Mouse (Mus musculus) liver, adult 2 months (tissue): ENCODE data around the gene Trim2. TPM values are rescaled to one million over a fixed set of nuclear protein-coding genes. Genes with fewer than 3 reads are reported as not detected.

Experiments
- DNase-seq: peaks from one replicate; pipeline ENCODE4 v3.0.0-alpha.2; 2011; ENCODE audit warnings: low read depth, low spot score; ENCODE audit errors: extremely low read depth
- H3K27ac ChIP-seq: fragments of 200-500 bp; replicated peaks from 2 replicates; pipeline ENCODE4 v1.5.1; 2012; ENCODE audit warnings: low read depth, mild to moderate bottlenecking, control low read depth, inconsistent platforms, low read length; ENCODE audit not compliant: insufficient read depth
- H3K27me3 ChIP-seq: fragments of 200-500 bp; 2 replicates; pipeline ENCODE4 v1.6.1; 2012; ENCODE audit warnings: mild to moderate bottlenecking, moderate library complexity, low read length, inconsistent platforms; ENCODE audit not compliant: control insufficient read depth, insufficient read depth
- H3K36me3 ChIP-seq: fragments of 200-500 bp; 2 replicates; pipeline ENCODE4 v1.6.1; 2012; ENCODE audit warnings: low read length, inconsistent platforms; ENCODE audit not compliant: control insufficient read depth, insufficient read depth
- H3K4me1 ChIP-seq: fragments of 200-500 bp; 2 replicates; pipeline ENCODE4 v1.6.1; 2011; ENCODE audit warnings: low read length; ENCODE audit not compliant: control insufficient read depth, insufficient read depth
- H3K4me3 ChIP-seq: fragments of 200-500 bp; 2 replicates; pipeline ENCODE4 v1.5.1; 2011; ENCODE audit warnings: low read depth, mild to moderate bottlenecking, control low read depth, low read length, moderate library complexity; ENCODE audit not compliant: insufficient read depth
- H3K79me2 ChIP-seq: fragments of 200-500 bp; 2 replicates; pipeline ENCODE4 v1.6.1; 2012; ENCODE audit warnings: inconsistent platforms, mild to moderate bottlenecking, low read length, moderate library complexity; ENCODE audit not compliant: control insufficient read depth, insufficient read depth
- H3K9ac ChIP-seq: fragments of 200-500 bp; 2 replicates; pipeline ENCODE4 v1.6.1; 2012; ENCODE audit warnings: low read depth, mild to moderate bottlenecking, control low read depth, inconsistent platforms, low read length
- CTCF ChIP-seq: fragments of 200-500 bp; IDR thresholded peaks from 2 replicates; pipeline ENCODE4 v1.5.1; 2011; ENCODE audit warnings: low read depth, low read length, control low read depth
- POLR2A ChIP-seq: fragments of 200-500 bp; IDR thresholded peaks from 2 replicates; pipeline ENCODE4 v1.6.1; 2011; ENCODE audit warnings: low read length, control low read depth; ENCODE audit not compliant: insufficient read depth; ENCODE audit errors: extremely low read depth
- WGBS: fragments of 180-500 bp; shearing (Covaris S2); methylation state at CpG from one replicate; pipeline ENCODE4 v1.1.7; 2018; 5-methylcytosine and 5-hydroxymethylcytosine counted together
- polyA plus RNA-seq: library from polyadenylated mRNA; depleted of rRNA; stranded (reverse); fragments of >200 nt; gene quantifications from 2 replicates; pipeline ENCODE4 v1.2.3, GENCODE M21; 2012
- total RNA-seq: library from RNA; depleted of rRNA; stranded (reverse); fragments of >200 nt; gene quantifications from 2 replicates; pipeline ENCODE4 v1.2.3, GENCODE M21; 2014

Gene Trim2
- total and polyA plus RNA-seq, 2 experiments: 10.0 to 27.4 TPM

DNA sequence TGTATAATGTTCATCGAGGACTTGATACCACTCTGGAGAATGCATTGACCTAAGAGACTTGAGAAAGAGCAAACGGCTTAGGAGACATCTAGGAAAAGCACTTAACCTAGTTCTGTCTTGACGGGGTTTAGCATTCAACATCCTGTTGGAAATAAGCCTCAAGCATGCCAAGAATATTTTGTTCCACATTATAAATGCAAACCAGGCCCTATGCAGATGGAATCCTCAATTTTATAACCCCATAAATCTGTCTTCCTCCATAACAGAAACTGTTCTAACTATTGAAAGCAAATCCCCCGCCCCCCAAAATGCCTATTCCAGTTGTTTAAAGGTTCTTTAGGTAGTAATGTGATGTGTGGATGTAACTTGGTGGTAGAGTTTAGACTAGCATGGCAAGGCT lies 55.0 kb downstream of the Trim2 start:
- H3K9ac ChIP-seq: no peak overlapping the region
- no peaks in the 10 kb centered on the region; the same call in 1 of the 2 replicates for H3K36me3 ChIP-seq
- no peak for DNase-seq
- peaks cover 15% of the 10 kb centered on the region; the same call in 1 of the 2 replicates for H3K79me2 ChIP-seq
- H3K27me3 ChIP-seq: no peaks in the 10 kb centered on the region
- TF ChIP-seq POLR2A (no peak), CTCF (no peak)
- WGBS: 86% methylated on average over 4 of the region's 4 CpGs
- H3K27ac ChIP-seq: no peak overlapping the region
- H3K4me1 ChIP-seq: no peaks in the 10 kb centered on the region; the same call in 1 of the 2 replicates
- H3K4me3 ChIP-seq: no peak overlapping the region

- 96% methylated on average over 7 of the region's 7 CpGs for WGBS
- no peak for TF ChIP-seq CTCF
- TF ChIP-seq POLR2A: no peak
- Histone ChIP-seq H3K4me3 (no peak overlapping the region), H3K36me3 (no peaks in the 10 kb centered on the region), H3K4me1 (no peaks in the 10 kb centered on the region), H3K27ac (no peak overlapping the region), H3K9ac (no peak overlapping the region), H3K27me3 (no peaks in the 10 kb centered on the region), H3K79me2 (peaks cover 15% of the 10 kb centered on the region; the same call in 1 of the 2 replicates)
- no peak for DNase-seq
Observed at GRCm38 (mm10) chr3:84250275-84250674, 56.4 kb downstream of the Trim2 start.

DNA sequence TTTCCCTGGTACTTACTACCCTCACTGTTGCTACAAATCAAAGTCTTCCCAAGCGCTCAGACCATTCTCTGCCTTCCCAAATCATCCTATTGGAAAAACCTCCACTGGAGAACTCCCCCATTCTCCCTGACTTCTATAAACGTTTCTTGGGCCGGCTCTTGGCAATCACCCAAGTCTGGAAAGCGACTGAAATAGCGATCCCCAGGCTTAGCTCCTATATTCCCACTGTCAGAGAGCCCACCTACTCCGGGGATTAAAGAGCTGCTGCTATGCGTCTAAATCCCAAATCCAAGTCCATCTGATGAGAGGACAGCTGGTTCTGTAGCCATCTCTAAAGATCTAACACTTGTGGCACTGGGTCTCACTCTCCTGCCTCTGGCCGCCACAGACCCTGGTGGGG lies 58.9 kb downstream of the Trim2 start:
- no peak overlapping the region for H3K4me3 ChIP-seq
- H3K27me3 ChIP-seq: no peaks in the 10 kb centered on the region
- no peaks in the 10 kb centered on the region; the same call in 1 of the 2 replicates for H3K4me1 ChIP-seq
- H3K27ac ChIP-seq: no peak overlapping the region
- no peaks in the 10 kb centered on the region for H3K36me3 ChIP-seq
- WGBS: 74% methylated on average over 8 of the region's 8 CpGs
- TF ChIP-seq CTCF (no peak), POLR2A (no peak)
- peaks cover 12% of the 10 kb centered on the region; the same call in 1 of the 2 replicates for H3K79me2 ChIP-seq
- H3K9ac ChIP-seq: no peak overlapping the region
- no peak for DNase-seq

- Histone ChIP-seq H3K4me1 (no peaks in the 10 kb centered on the region; the same call in 1 of the 2 replicates), H3K9ac (no peak overlapping the region), H3K27me3 (no peaks in the 10 kb centered on the region), H3K4me3 (no peak overlapping the region), H3K79me2 (peaks cover 12% of the 10 kb centered on the region; the same call in 1 of the 2 replicates), H3K36me3 (no peaks in the 10 kb centered on the region), H3K27ac (no peak overlapping the region)
- no peak for DNase-seq
- WGBS: 89% methylated on average over 7 of the region's 7 CpGs
- no peak for TF ChIP-seq POLR2A
Observed at GRCm38 (mm10) chr3:84246421-84246861, 60.2 kb downstream of the Trim2 start.

GRCm38 (mm10) chr3:84243116-84243515 lies 63.6 kb downstream of the Trim2 start:
- Histone ChIP-seq H3K4me3 (no peak overlapping the region), H3K4me1 (no peaks in the 10 kb centered on the region; the same call in 1 of the 2 replicates), H3K9ac (no peak overlapping the region), H3K27ac (no peak overlapping the region), H3K27me3 (no peaks in the 10 kb centered on the region), H3K36me3 (no peaks in the 10 kb centered on the region), H3K79me2 (no peaks in the 10 kb centered on the region; the same call in 1 of the 2 replicates)
- TF ChIP-seq POLR2A (no peak), CTCF (no peak)
- WGBS: 64% methylated on average over 3 of the region's 3 CpGs
- DNase-seq: peak; percentile 48

GRCm38 (mm10) chr3:84242497-84242896 lies 64.2 kb downstream of the Trim2 start:
- peak; percentile 93 for DNase-seq
- no peak overlapping the region for H3K27ac ChIP-seq
- 40% methylated on average over 4 of the region's 4 CpGs for WGBS

More at GRCm38 (mm10) chr3:84242497-84242896, 64.2 kb downstream of the Trim2 start:
- no peaks in the 10 kb centered on the region for H3K27me3 ChIP-seq
- TF ChIP-seq POLR2A: no peak
- TF ChIP-seq CTCF: no peak
- H3K4me3 ChIP-seq: no peak overlapping the region
- no peaks in the 10 kb centered on the region; the same call in 1 of the 2 replicates for H3K79me2 ChIP-seq
- H3K36me3 ChIP-seq: no peaks in the 10 kb centered on the region
- H3K4me1 ChIP-seq: no peaks in the 10 kb centered on the region; the same call in 1 of the 2 replicates
- no peak overlapping the region for H3K9ac ChIP-seq
